Mouse (Mus musculus): ENCODE measurements around the gene Kif17.

Kif17 gene

GRCm38 (mm10) chr4:138259482-138259881 lies 9.2 kb downstream of the Kif17 start:
- DNase-seq (ENCODE audit: extremely low spot score) = no peak

GRCm38 (mm10) chr4:138261843-138262681 lies 11.8 kb downstream of the Kif17 start:
- peak; percentile 94 for DNase-seq (ENCODE audit: extremely low spot score)

GRCm38 (mm10) chr4:138267869-138268268 lies 17.6 kb downstream of the Kif17 start:
- DNase-seq (ENCODE audit: extremely low spot score) = no peak

- DNase-seq (ENCODE audit: extremely low spot score) = no peak
These were observed 22.1 kb downstream of the Kif17 start for GRCm38 (mm10) chr4:138272011-138272997.

GRCm38 (mm10) chr4:138278346-138278745 lies 28.1 kb downstream of the Kif17 start:
- no peak for DNase-seq (ENCODE audit: extremely low spot score)

GRCm38 (mm10) chr4:138282834-138283233 lies 32.6 kb downstream of the Kif17 start:
- DNase-seq (ENCODE audit: extremely low spot score) = peak; percentile 72

GRCm38 (mm10) chr4:138286411-138286810 lies 36.2 kb downstream of the Kif17 start:
- DNase-seq (ENCODE audit: extremely low spot score) = no peak

- DNase-seq (ENCODE audit: extremely low spot score) = no peak
These were observed 38.5 kb downstream of the Kif17 start for GRCm38 (mm10) chr4:138288691-138289090.

- no peak for DNase-seq (ENCODE audit: extremely low spot score)
These were observed 41.8 kb downstream of the Kif17 start for GRCm38 (mm10) chr4:138292028-138292427.

- DNase-seq (ENCODE audit: extremely low spot score) = no peak
These were observed 43.2 kb downstream of the Kif17 start for GRCm38 (mm10) chr4:138293261-138293948.

GRCm38 (mm10) chr4:138293949-138294550 lies 43.8 kb downstream of the Kif17 start:
- DNase-seq (ENCODE audit: extremely low spot score) = no peak

GRCm38 (mm10) chr4:138301271-138301780 lies 51.1 kb downstream of the Kif17 start:
- DNase-seq (ENCODE audit: extremely low spot score) = no peak

GRCm38 (mm10) chr4:138303011-138303410 lies 52.8 kb downstream of the Kif17 start:
- DNase-seq (ENCODE audit: extremely low spot score) = no peak

GRCm38 (mm10) chr4:138303742-138304141 lies 53.5 kb downstream of the Kif17 start:
- no peak for DNase-seq (ENCODE audit: extremely low spot score)

GRCm38 (mm10) chr4:138304340-138305104 lies 54.3 kb downstream of the Kif17 start, which contains the start of gene Ddost:
Gene Ddost (plus strand): TSS chr4:138304730.
- DNase-seq (ENCODE audit: extremely low spot score) = peak; percentile 96

GRCm38 (mm10) chr4:138307025-138307424 lies 56.8 kb downstream of the Kif17 start:
- DNase-seq (ENCODE audit: extremely low spot score) = no peak

- DNase-seq (ENCODE audit: extremely low spot score) = no peak
These were observed 57.5 kb downstream of the Kif17 start for GRCm38 (mm10) chr4:138307739-138308138.

- DNase-seq (ENCODE audit: extremely low spot score) = no peak
These were observed 60.2 kb downstream of the Kif17 start for GRCm38 (mm10) chr4:138310311-138310910.

- peak; percentile 37 for DNase-seq (ENCODE audit: extremely low spot score)
These were observed 61.4 kb downstream of the Kif17 start for GRCm38 (mm10) chr4:138311595-138311994.

GRCm38 (mm10) chr4:138312105-138312504 lies 61.9 kb downstream of the Kif17 start:
- DNase-seq (ENCODE audit: extremely low spot score) = no peak
